Mouse (Mus musculus) limb, embryonic 15.5 days (tissue): ENCODE results near the gene Fhad1. TPM values are rescaled to one million over a fixed set of nuclear protein-coding genes. Genes with fewer than 3 reads are reported as not detected.

Experiments used
- ATAC-seq: fragments of 200-750 bp; cut with Nextera tagmentation; 2 replicates; pipeline ENCODE4 v1.8.0; 2017; ENCODE audit warnings: low read depth, moderate TSS enrichment; ENCODE audit not compliant: insufficient number of reproducible peaks, low FRiP score, low TSS enrichment
- H3K27ac ChIP-seq: fragments of 300-500 bp; sonication (generic); 2 replicates; pipeline ENCODE4 v1.5.1; 2015; ENCODE audit warnings: moderate library complexity, mild to moderate bottlenecking, inconsistent platforms
- H3K27me3 ChIP-seq: fragments of 300-500 bp; sonication (generic); 2 replicates; pipeline ENCODE4 v1.6.1; 2015; ENCODE audit warnings: inconsistent platforms
- H3K36me3 ChIP-seq: fragments of 300-500 bp; sonication (generic); 2 replicates; pipeline ENCODE4 v1.6.1; 2015; ENCODE audit warnings: inconsistent platforms
- H3K4me1 ChIP-seq: fragments of 300-500 bp; sonication (generic); 2 replicates; pipeline ENCODE4 v1.6.1; 2015; ENCODE audit warnings: inconsistent platforms
- H3K4me2 ChIP-seq: fragments of 300-500 bp; sonication (generic); 2 replicates; pipeline ENCODE4 v1.6.1; 2015; ENCODE audit warnings: mild to moderate bottlenecking, inconsistent platforms
- H3K4me3 ChIP-seq: fragments of 300-500 bp; sonication (generic); 2 replicates; pipeline ENCODE4 v1.5.1; 2015; ENCODE audit warnings: mild to moderate bottlenecking, inconsistent platforms
- H3K9ac ChIP-seq: fragments of 300-500 bp; sonication (generic); 2 replicates; pipeline ENCODE4 v1.6.1; 2015; ENCODE audit warnings: inconsistent platforms
- H3K9me3 ChIP-seq: fragments of 300-500 bp; sonication (generic); 2 replicates; pipeline ENCODE4 v1.6.1; 2016; ENCODE audit warnings: inconsistent platforms
- WGBS: fragments of 180-500 bp; shearing (Covaris S2); methylation state at CpG from one replicate; pipeline ENCODE4 v1.1.7; 2015; 5-methylcytosine and 5-hydroxymethylcytosine counted together
- polyA plus RNA-seq: library from polyadenylated mRNA; unstranded; fragments of >200 nt; fragmentation: Nextera tagmentation; extraction: Ambion mirVana; gene quantifications from 2 replicates; pipeline ENCODE4 v1.2.1, GENCODE M21; 2015

Fhad1 gene
- polyA plus RNA-seq, 1 experiment from 2014 or later = 3.9 TPM

DNA sequence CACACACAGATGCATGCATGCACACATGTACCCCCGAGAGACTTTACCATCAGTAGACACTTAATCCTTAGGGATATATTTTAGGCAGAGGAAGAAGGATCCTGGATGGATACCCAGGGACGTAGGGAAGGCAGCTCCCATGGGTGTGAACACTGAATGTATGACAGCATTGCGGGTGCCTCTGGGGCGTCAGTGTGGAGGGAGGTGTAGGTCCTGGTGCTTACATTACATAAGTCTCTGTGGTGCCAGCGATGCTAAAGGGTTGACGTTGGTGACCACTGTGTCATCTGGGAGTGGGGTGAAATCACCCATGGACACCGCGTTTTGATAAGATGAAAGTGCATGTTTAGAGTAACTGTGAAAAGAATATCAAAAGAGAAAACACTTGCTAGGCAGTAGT, 54.8 kb downstream of the Fhad1 start:
- Histone ChIP-seq H3K4me1 (peaks cover 22% of the 10 kb centered on the region), H3K9ac (no peak overlapping the region), H3K4me2 (no peak overlapping the region), H3K4me3 (no peak overlapping the region), H3K9me3 (0 out of 2 replicates have a peak, but pooled peaks cover 5% of the 10 kb centered on the region), H3K36me3 (no peaks in the 10 kb centered on the region), H3K27ac (no peak overlapping the region), H3K27me3 (no peaks in the 10 kb centered on the region)
- ATAC-seq = no peak
- 84% methylated on average over 8 of the region's 8 CpGs for WGBS

DNA sequence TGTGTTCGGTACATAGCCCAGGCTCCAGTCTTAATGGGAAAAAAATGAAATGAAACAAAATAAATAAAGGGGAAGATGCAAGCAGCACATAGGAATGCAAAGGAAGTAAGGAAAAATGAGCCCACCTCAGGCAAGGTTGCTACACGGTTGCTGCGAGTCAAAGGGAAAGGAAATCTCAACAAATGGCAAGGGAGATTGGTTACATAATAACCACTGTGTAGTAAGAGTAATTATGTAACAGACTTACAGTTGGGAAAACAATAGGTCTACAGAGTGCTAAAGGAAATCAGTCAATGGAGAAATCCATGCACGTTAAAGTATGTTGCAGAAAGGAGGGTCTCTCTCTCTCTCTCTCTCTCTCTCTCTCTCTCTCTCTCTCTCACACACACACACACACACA, 55.3 kb downstream of the Fhad1 start:
- no peak overlapping the region for H3K9ac ChIP-seq
- no peak for ATAC-seq

DNA sequence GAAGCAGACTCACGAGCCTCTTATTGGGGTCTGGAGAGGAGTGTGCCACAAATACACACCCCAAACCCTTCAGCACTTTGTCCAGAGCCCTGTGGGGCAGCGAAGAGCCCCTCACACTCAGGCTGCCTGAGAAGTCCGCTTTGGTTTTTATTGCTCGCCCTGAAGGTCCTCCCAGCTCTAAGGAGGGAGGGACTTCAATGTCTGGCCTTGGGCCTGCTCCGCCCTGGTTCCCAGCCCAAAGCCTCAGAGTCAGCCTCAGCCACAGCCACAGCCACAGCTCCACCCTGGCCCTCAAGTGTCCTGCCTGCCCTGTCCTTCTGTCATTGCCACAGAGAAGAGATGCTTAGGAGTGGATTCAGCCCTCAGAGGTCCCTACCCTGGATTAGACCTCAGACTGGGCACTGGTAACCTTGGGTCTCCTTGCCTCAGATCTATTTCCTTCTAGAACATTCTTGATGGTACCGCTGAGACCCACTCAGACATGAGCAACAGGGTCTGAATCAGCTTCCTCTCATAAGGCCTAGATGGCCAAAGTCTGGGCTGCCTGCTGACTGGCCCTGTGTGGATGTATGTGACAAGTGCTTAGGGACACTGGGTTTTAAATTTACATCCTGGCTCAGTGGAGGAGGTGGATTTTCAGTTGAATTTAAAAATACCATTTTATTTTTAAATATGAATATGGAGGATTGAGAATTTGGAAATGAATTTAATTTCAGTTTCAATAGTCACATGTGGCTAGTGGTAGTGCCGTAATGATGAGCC, 56.1 kb downstream of the Fhad1 start:
- ATAC-seq = no peak
- Histone ChIP-seq H3K4me2 (peak overlapping the region; percentile 29), H3K27ac (no peak overlapping the region), H3K9ac (no peak overlapping the region; the same call in 1 of the 2 replicates), H3K4me1 (peaks cover 26% of the 10 kb centered on the region), H3K9me3 (0 out of 2 replicates have a peak, but pooled peaks cover 5% of the 10 kb centered on the region), H3K27me3 (no peaks in the 10 kb centered on the region), H3K36me3 (no peaks in the 10 kb centered on the region), H3K4me3 (no peak overlapping the region)
- WGBS = 43% methylated on average over 7 of the region's 7 CpGs

More for the DNA sequence above, 55.3 kb downstream of the Fhad1 start:
- WGBS = 57% methylated on average over 4 of the region's 4 CpGs
- Histone ChIP-seq H3K4me1 (peaks cover 26% of the 10 kb centered on the region), H3K27me3 (no peaks in the 10 kb centered on the region), H3K27ac (no peak overlapping the region), H3K4me3 (no peak overlapping the region), H3K9me3 (0 out of 2 replicates have a peak, but pooled peaks cover 5% of the 10 kb centered on the region), H3K36me3 (no peaks in the 10 kb centered on the region), H3K4me2 (no peak overlapping the region)

DNA sequence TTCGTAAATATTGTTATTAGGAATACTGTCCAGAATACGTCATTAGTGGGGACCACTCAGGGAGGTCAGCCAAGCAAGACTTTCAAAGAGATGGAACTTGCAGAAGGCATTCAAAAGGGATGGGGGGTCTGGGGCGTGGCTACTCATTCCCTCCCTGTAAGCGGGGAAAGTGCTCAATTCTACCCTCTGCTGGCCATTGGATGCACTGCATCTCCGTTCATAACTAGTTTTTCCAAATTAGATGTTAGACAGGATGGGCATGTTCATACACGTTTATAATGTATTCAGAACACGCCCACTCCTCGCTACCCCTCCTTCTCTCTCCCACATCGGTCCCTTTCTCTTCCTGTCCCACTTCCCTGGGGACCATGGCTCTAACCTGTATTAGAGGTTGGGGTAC, 56.7 kb downstream of the Fhad1 start:
- Histone ChIP-seq H3K9me3 (0 out of 2 replicates have a peak, but pooled peaks cover 5% of the 10 kb centered on the region), H3K36me3 (no peaks in the 10 kb centered on the region), H3K4me2 (peak overlapping the region; percentile 29), H3K4me1 (peaks cover 26% of the 10 kb centered on the region), H3K9ac (no peak overlapping the region; the same call in 1 of the 2 replicates), H3K27me3 (no peaks in the 10 kb centered on the region), H3K27ac (no peak overlapping the region), H3K4me3 (no peak overlapping the region)
- ATAC-seq = 0 out of 2 replicates have a peak, but pooled peaks have one; percentile 28
- WGBS = 6% methylated on average over 9 of the region's 9 CpGs

DNA sequence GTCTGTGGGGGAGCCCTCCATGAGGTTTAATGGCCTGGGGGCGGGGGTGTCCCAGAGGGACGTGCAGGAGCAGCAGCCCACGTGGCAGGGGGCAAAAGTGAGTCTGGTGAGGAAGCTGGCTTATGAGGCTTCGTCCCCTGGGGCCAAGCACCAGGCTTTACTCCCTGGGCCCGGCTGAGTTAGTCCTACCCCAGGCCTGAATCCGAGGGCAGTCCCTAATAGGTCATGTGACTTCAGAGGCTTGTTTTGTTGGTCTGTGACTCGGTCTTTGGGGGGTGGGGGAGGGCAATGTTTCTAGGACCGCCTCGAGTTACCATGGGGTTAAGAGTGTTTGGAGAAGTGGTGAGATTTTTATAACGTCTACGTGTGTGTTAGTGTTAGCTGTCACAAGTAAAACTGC, 57.1 kb downstream of the Fhad1 start:
- WGBS = 20% methylated on average over 11 of the region's 11 CpGs
- H3K36me3 ChIP-seq = no peaks in the 10 kb centered on the region
- no peak overlapping the region for H3K9ac ChIP-seq
- no peak overlapping the region for H3K4me3 ChIP-seq
- peak; percentile 42; the same call in 1 of the 2 replicates for ATAC-seq
- H3K9me3 ChIP-seq = 0 out of 2 replicates have a peak, but pooled peaks cover 5% of the 10 kb centered on the region
- H3K4me2 ChIP-seq = peak overlapping the region; percentile 29
- no peak overlapping the region for H3K27ac ChIP-seq
- H3K27me3 ChIP-seq = no peaks in the 10 kb centered on the region
- peaks cover 27% of the 10 kb centered on the region for H3K4me1 ChIP-seq

DNA sequence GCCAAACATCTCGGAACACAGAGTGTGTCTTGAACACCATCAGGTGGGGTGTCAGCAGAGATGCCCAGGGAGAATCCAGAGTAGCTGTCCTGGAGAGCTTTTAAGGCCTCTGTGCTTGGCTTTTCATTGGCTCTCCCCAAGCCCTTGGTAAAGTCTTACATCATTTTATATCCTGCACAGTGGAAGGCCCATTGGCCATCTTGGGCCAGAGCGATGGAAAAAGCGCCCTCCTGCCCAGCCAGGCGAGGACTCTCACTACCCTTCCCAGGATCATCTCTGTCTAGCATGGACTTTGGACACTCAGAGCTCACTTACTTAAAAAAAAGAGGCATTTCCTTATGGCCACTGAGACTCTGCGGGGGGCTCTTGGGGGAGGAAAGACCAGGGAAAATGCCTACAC, 58.0 kb downstream of the Fhad1 start:
- no peak overlapping the region for H3K4me2 ChIP-seq
- peaks cover 32% of the 10 kb centered on the region for H3K4me1 ChIP-seq
- H3K9ac ChIP-seq = no peak overlapping the region
- no peak for ATAC-seq
- no peaks in the 10 kb centered on the region for H3K27me3 ChIP-seq
- H3K27ac ChIP-seq = no peak overlapping the region
- 93% methylated on average over 5 of the region's 5 CpGs for WGBS
- no peaks in the 10 kb centered on the region for H3K36me3 ChIP-seq
- 0 out of 2 replicates have a peak, but pooled peaks cover 5% of the 10 kb centered on the region for H3K9me3 ChIP-seq
- no peak overlapping the region for H3K4me3 ChIP-seq

DNA sequence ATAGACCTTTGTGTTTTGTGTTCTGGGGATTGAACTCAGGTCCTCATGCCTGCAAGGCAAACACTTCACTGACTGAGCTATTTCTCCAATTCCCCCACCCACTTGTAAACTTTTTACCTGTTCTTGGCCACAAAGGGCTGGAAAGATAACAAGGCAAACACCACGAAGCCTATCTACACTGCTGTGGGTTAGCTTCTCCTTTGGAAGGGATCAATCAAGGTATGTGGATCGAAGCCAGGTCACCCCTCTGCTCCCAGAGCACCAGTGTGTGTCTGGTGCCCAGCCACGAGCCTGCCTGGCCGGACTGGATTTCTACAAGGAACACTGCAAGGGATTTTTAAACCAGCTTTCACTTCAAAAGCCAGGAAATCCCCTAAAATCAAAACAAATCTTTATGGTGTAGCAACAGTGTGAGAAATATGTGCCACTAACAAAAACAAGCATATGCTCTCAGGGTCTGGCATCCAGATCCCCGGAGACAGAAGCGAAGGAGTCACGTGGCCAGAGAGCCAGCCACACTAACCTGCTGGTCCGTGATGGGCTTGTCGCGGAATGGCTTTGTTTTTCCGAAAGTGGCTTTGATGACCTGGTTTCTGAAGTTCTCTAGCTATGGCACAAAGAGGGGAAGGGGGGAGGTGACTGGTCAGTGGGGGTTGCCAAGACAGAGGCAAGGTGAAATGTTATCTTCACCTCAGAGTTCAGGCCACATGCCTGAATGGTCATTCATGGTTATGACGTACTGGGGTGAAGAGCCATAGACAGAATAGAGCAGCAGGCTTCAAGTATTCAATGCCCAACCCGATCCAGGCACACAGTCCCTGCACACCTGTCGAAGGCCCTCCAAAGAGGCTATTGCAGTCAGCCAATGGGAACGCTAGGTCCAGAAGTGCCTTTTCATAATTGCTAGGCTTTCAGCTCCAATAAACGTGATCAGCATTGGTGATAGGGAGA, 59.8 kb downstream of the Fhad1 start:
- Histone ChIP-seq H3K27ac (no peak overlapping the region), H3K9ac (no peak overlapping the region), H3K4me1 (peaks cover 32% of the 10 kb centered on the region), H3K36me3 (no peaks in the 10 kb centered on the region), H3K9me3 (no peaks in the 10 kb centered on the region), H3K27me3 (no peaks in the 10 kb centered on the region), H3K4me2 (no peak overlapping the region), H3K4me3 (no peak overlapping the region)
- 44% methylated on average over 16 of the region's 16 CpGs for WGBS
- no peak for ATAC-seq

DNA sequence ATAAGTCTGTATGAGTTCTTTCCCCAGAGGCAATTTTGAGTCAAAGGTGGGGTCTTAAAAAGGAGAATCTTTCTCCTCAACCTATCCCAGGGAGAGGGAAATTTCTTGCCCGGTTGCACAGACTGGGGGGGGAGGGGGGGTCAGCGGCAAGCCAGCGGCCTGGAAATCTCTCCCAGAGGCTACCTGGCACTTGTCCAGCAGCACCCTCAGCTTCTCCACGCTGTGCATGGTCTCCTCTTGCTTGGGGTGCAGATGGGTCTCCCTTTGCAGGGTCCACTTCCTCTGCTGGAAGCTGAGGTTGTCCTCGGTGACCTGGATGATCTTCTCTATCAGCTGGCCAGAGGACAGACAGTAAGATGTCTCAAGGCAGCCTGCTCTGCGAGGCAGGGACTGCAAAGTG, 61.0 kb downstream of the Fhad1 start:
- WGBS = 59% methylated on average over 6 of the region's 6 CpGs
- no peak for ATAC-seq
- no peaks in the 10 kb centered on the region for H3K36me3 ChIP-seq
- H3K4me1 ChIP-seq = peaks cover 36% of the 10 kb centered on the region
- no peak overlapping the region for H3K4me3 ChIP-seq
- no peaks in the 10 kb centered on the region for H3K27me3 ChIP-seq
- no peak overlapping the region for H3K9ac ChIP-seq
- no peak overlapping the region for H3K4me2 ChIP-seq
- H3K27ac ChIP-seq = no peak overlapping the region
- H3K9me3 ChIP-seq = no peaks in the 10 kb centered on the region

DNA sequence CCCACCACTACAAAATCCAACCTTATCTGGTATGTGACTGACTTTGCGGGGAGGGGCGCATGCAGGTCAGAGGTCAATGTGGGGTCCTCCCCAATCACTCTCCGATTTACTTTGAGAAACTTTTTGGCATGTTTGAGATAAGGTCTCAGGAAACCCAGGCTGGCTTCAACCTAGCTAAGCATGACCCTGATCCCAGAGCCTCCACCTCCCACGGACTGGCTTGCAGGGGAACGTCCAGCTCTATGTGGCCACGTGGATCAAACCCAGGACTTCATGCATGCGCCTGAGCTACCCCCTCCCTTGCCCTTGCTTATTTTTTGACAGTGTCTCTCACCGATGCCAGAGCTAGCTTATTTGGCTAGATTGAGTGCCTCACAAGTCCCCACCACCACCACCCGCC, 61.6 kb downstream of the Fhad1 start:
- no peak overlapping the region for H3K4me2 ChIP-seq
- 70% methylated on average over 9 of the region's 9 CpGs for WGBS
- no peaks in the 10 kb centered on the region for H3K9me3 ChIP-seq
- peaks cover 30% of the 10 kb centered on the region for H3K4me1 ChIP-seq
- no peak overlapping the region for H3K27ac ChIP-seq
- no peak overlapping the region for H3K9ac ChIP-seq
- H3K36me3 ChIP-seq = no peaks in the 10 kb centered on the region
- no peak for ATAC-seq
- H3K27me3 ChIP-seq = no peaks in the 10 kb centered on the region
- H3K4me3 ChIP-seq = no peak overlapping the region

DNA sequence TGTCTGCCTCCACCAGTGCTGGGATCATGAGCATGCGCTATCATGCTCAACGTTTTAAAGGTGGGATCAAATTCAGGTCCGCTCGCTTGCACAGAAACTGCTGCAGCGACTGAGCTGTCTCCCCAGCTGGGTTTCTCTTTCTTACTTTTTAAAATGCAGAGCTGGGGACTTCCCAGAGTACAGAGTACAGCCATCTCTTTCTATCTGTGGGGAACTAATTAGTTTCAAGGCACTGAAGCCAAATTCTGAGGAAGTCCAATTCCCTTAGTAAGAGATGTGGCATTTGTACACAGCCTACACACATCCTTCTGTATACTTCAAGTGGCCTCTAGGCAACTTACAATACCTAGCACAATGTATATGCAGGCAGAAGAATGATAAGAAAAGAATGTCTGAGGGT, 62.1 kb downstream of the Fhad1 start:
- no peak for ATAC-seq
- 51% methylated on average over 5 of the region's 5 CpGs for WGBS
- Histone ChIP-seq H3K4me3 (no peak overlapping the region), H3K4me1 (peaks cover 26% of the 10 kb centered on the region), H3K27me3 (no peaks in the 10 kb centered on the region), H3K9ac (no peak overlapping the region), H3K9me3 (no peaks in the 10 kb centered on the region), H3K4me2 (no peak overlapping the region), H3K27ac (no peak overlapping the region), H3K36me3 (no peaks in the 10 kb centered on the region)

DNA sequence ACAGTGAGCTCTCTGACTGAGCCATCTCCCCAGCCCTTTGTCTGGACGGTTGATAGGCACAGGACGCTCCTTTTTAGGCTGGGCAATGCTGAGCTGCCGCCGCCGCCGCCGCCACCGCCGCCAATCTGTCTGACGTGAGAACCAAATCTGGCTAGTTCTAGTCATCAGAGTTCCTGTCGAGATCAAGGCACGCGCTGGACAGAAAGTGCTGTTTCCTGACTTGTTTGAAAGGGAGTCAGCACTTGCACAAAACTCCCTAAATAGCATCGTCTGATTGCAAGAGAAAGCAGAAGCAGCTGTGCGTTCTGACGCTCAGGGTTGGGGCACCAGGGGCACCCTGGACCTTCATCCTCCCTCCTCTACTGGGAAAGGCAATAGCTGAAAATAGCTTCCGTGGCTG, 62.8 kb downstream of the Fhad1 start:
- H3K9ac ChIP-seq = no peak overlapping the region
- no peaks in the 10 kb centered on the region for H3K36me3 ChIP-seq
- H3K27ac ChIP-seq = no peak overlapping the region; the same call in 1 of the 2 replicates
- peaks cover 21% of the 10 kb centered on the region for H3K4me1 ChIP-seq
- H3K4me2 ChIP-seq = no peak overlapping the region
- no peak for ATAC-seq
- no peaks in the 10 kb centered on the region for H3K9me3 ChIP-seq
- H3K27me3 ChIP-seq = no peaks in the 10 kb centered on the region
- WGBS = 57% methylated on average over 17 of the region's 17 CpGs
- no peak overlapping the region for H3K4me3 ChIP-seq

DNA sequence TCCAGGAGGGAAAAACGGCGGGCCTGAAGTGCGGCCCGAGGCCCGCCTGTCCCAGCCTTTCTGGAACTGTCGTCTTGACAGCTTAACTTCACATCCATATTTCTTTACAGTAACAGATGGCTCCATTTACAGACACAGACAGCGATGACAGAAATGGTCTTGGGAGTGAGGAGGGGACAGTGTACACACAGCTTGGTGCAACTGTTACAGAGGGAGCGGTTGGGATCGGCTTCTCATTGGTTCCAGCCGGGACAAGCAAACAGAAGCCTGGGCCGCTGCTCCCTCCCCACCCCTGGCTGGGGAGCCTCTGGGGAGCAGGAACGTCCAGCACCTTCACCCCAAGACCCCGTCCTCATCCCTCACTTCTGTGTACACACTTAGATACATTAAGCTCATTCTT, 65.4 kb downstream of the Fhad1 start:
- Histone ChIP-seq H3K4me2 (no peak overlapping the region), H3K27me3 (no peaks in the 10 kb centered on the region), H3K9me3 (no peaks in the 10 kb centered on the region), H3K27ac (no peak overlapping the region), H3K9ac (no peak overlapping the region), H3K36me3 (no peaks in the 10 kb centered on the region), H3K4me3 (no peak overlapping the region), H3K4me1 (peaks cover 13% of the 10 kb centered on the region)
- WGBS = 51% methylated on average over 13 of the region's 13 CpGs
- ATAC-seq = no peak
